Mouse (Mus musculus): ENCODE data around the gene Akt1s1. TPM values are rescaled to one million over a fixed set of nuclear protein-coding genes. Genes with fewer than 3 reads are reported as not detected.

Akt1s1 gene
- total RNA-seq, 2 experiments from 2014 or later = 73.6 to 75.4 TPM

DNA sequence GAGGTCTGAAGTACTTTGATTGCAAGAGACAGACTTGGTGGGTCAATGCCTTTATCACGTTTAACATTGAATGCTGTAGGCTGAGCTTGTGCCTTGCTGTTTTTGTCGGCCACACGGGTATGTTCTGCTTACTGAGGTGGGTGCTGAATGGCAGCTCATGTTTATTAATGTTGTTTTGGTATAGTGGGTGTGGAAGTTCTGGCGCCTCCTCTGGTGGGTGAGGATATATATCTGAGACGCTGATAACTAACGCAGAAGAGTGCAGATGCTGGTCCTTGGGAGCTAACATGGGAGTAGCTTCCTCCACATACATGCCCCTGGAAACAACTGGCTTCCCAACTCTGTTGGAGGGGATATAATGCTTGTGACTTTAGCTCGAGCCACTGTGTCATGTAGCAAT, 25.4 kb upstream of the Akt1s1 start:
- DNase-seq = peak in 1 of 2 experiments; percentile 2
- intact Hi-C loops (cut with DNase I) = no loop called here

DNA sequence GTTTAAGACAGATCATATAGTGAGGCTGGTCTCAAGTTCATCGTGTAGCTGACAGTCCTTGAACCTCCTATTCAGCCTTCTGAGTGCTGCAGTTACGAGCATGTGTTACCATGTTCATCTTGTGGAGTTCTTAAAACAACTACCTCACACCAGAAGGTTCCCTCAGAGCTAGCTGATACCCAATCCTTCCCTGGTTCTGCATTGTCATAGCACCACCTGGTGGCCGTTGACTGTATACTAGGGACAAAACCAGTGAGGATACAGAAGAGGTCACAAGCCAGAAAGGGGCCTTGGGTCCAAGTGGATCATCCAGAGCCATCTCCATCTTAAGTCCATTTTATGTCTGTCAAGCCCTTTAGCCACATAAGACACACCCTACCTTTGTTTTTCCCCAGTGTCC, 23.9 kb upstream of the Akt1s1 start:
- intact Hi-C loops (cut with DNase I) = loop anchor here (1.0 to 2.0 kb wide), 2 partner anchors 74 to 101 kb away; partner anchors contain the start of gene Zfp473
- peak; percentile 81 to 85 for DNase-seq

DNA sequence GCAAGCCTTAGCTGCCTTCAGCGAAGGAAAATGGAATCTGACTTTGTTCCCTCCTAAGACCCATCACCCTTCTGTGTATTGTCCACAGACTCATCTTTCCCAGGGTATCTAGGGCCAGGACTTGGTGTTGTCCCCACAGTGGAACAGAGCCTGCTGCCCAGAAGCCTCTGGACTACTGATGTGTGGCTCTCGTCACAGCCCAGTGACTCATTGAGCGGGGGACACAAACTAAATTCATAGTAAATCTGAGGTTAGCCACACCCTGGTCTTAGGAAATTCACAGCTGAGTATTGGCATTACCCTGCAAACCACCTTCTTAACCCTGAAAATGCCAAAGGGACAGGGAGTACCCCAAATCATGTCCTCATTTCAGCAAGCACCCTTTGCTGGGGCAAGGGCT, 22.0 kb upstream of the Akt1s1 start:
- no peak for DNase-seq
- intact Hi-C loops (cut with DNase I) = no loop called here

DNA sequence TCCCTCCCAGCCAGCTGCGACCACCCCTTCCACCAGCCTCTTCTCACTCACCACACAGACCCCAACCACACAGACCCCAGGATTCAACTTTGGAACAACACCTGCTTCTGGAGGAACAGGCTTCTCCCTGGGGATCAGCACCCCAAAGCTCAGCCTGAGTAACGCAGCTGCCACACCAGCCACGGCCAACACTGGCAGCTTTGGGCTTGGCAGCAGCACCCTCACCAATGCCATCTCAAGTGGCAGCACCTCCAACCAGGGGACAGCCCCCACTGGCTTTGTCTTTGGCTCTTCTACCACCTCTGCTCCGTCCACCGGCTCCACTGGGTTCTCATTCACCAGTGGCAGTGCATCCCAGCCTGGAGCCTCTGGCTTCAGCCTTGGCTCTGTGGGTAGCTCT, 20.1 kb upstream of the Akt1s1 start:
- no peak for DNase-seq
- intact Hi-C loops (cut with DNase I) = no loop called here

DNA sequence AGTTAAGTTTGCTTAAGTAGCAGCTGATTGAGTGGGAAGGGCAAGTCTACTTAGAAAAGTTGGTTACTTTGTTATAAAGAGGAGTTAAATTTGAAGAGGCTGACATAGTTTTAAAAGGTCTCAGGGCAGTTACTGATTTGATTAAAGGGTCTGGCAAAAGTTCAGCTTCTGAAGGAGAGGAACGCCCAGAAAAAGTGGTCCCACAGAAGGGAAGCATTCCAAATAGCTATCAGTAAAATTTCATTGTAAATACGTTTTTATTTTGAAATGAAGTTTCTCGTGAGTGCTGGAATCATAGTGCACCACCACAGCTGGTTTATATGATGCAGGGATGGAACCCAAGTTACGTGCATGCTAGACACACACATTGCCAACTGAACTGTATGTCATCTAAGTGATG, 16.0 kb upstream of the Akt1s1 start:
- no peak for DNase-seq
- intact Hi-C loops (cut with DNase I) = no loop called here

DNA sequence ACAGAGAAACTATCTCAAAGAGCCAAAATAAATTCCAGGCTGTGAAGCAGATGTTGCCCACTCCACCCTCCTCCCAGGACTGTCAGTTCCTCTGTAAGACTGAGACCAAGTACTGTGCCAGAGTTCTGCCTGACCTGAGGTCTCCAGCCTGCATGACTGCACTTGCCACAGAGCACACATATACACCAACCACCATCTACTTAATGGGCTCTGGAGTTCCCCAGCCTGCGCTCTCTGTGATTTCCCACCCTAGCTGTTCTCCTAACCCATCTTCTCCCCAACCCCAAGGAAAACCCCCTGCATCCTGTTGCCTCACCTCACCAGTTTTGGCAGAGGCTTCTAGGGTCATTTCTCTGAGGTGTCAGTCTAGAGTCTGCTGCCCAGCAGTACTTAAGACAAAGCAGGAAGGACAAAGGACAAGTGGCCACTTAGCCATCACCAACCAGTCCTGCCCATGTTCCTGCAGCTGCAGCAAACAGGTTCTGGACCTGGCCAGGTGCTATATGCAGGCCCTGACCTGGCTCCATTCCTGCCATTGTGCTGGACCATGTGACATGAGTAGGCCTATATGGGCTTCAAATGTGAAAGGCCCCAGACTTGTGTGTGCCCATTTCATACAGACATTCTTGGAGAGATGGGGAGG, 13.3 kb upstream of the Akt1s1 start:
- DNase-seq = no peak
- intact Hi-C loops (cut with DNase I) = no loop called here

DNA sequence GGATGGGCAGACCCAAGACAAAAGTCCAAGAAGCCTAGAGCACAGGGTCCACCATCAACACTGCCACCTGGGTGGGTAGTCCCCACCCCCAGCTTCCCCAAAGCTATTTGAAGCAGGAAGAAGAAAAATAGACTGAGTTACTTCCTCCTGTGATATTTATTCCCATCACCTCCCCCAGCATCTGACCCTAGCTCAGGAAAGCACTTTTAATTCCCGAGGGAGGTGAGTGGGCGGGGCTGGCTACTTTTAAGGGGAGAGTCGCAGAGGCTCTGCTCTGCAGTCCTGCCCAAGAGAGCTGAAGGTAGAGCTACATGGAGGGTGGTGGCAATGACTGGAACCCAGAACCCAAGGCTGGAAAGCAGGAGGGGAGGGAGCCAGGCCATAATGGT, 12.8 kb upstream of the Akt1s1 start:
- DNase-seq = no peak

DNA sequence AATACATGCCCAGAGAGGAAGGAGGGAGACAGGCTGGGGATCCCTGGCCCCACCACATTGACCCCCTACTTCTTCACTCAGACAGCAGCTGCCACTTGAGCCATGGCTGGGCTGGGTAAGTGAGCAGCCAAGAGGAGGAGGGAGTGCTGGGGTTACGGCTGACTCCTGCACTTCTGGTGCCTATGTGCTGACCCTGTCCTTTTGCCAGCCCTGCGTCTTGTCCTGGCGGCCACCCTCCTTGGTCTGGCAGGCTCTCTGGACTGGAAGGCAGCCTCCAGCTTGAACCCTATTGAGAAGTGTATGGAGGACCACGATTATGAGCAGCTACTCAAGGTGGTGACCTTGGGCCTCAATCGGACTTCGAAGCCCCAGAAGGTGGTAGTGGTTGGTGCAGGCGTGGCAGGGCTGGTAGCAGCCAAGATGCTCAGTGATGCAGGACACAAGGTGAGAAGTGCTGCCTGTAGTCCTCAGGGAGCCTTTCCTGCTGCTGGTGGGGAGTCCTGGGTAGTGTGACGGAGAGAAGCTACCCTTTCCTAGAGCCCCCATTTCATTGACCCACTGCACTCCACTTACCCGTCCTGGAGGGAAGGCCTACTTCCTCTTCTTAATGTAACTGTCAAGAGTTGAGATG, 12.3 kb upstream of the Akt1s1 start:
- intact Hi-C loops (cut with DNase I) = no loop called here

More for the DNA sequence above, 12.8 kb upstream of the Akt1s1 start:
- intact Hi-C loops (cut with DNase I) = no loop called here

DNA sequence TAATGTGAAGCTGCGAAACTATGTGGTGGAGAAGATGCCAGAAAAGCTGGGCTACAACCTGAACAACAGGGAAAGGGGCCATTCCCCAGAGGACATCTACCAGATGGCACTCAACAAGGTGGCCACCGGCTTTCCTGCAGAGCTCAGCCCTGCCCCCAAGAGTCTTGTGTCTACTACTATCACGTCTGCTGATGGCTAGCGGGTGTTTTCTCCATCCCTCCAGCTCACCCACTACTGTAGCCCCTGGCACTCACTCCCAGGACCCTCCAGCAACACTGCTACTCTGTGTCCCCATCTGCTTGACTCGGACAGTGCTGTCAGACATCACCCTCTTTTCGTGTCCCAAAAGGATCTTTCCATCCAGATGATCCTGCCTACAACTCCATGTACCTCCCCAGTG, 10.7 kb upstream of the Akt1s1 start:
- DNase-seq = no peak
- intact Hi-C loops (cut with DNase I) = no loop called here

More for the DNA sequence above, 12.3 kb upstream of the Akt1s1 start:
- no peak for DNase-seq

DNA sequence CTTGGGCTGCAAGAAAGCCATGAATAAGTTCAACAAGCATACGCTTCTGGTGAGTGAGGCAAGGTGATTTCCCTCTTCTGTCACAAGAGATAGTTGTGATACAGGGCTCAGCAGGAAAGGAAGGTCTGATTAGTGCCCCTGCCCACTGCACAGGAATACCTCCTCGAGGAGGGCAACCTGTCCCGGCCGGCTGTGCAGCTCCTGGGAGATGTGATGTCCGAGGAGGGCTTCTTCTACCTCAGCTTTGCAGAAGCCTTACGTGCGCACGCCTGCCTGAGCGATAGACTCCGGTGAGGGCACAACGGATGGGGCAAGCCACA, 9.7 kb upstream of the Akt1s1 start:
- DNase-seq = no peak
- intact Hi-C loops (cut with DNase I) = no loop called here

DNA sequence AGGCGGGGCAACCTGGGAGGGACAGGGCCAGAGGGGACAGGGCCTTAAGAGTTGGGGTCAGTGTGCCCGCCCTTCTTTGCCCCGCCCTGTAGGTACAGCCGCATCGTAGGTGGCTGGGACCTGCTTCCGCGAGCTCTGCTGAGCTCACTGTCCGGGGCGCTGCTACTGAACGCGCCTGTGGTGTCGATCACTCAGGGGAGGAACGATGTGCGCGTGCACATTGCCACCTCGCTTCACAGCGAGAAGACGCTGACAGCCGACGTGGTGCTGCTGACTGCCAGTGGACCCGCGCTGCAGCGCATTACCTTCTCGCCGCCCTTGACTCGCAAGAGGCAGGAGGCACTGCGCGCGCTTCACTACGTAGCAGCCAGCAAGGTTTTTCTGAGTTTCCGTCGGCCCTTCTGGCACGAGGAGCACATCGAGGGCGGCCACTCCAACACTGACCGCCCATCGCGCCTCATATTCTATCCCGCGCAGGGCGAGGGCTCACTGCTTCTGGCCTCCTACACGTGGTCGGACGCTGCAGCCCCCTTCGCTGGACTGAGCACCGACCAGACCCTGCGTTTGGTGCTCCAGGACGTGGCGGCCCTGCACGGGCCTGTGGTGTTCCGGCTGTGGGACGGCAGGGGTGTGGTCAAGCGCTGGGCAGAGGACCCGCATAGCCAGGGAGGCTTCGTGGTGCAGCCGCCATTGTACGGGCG, 9.2 kb upstream of the Akt1s1 start:
- peak; percentile 39 to 59 for DNase-seq
- intact Hi-C loops (cut with DNase I) = no loop called here

DNA sequence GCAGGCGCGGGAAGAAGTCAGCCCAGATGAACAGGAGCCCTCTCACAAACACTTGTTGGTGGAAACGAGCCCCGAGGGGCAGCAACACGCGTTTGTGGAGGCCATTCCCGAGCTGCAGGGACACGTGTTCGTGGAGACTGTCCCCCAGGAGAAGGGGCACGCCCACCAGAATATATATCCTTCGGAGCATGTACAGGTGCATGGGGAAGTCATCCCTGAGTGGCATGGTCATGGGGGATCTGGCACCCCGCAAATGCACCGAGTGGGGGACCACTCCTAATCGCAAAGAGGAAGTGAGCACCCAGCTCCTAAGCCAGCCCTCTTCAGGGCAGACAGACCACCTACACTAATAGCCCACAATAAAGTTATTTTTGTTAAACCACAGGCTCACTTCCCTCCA, 8.4 kb upstream of the Akt1s1 start:
- intact Hi-C loops (cut with DNase I) = no loop called here

DNA sequence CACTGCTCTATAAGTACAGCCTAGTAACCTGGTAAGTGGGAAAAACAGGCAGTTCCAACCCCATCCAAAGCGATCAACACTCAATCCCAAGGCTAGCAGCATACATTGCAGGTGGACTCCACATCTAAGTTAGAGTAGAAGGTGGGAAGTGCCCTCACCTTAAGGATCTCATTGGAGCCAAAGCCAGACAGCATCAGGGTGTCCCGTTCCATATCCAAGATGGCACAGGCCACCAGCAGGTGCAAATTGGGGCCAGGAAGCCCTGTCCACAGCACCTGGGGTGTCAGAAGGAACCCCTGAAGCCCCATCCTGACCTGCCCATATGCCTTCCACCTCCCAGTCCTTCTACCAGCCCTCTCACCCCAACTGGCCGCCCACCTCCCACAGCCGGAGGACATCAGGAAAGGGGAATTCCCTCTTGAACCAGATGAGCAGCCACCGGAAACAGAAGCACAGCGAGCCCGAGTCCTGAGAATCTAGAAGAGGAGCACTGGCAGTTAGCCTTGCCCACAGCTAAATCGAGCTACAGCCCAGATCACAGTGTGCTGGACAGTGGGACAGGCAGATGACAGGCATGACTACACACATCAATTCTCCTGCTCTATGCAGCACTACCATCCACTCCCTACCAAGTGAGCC, 6.8 kb upstream of the Akt1s1 start:
- no peak for DNase-seq

More for the DNA sequence above, 8.4 kb upstream of the Akt1s1 start:
- no peak for DNase-seq

DNA sequence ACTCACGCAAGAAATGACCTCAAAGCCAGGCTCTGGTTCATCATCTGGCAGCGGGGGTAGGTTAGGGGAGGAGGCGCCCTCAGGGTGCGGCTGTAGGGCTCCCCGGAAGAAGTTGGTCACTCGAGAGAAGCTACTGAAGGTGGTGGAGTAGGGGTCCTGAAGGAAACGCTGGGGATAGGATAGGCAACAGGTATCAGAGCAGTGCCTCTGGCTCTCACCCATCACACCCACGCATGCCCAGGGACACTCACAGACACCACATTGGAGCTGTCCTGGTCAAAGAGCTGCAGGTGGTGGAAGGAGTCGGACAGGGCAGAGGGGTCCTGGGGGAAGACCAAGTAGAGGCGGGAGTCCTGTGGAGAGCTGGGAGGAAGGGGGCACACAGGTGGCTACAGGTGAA, 3.8 kb upstream of the Akt1s1 start:
- intact Hi-C loops (cut with DNase I) = no loop called here
- DNase-seq = no peak

More for the DNA sequence above, 6.8 kb upstream of the Akt1s1 start:
- intact Hi-C loops (cut with DNase I) = no loop called here

DNA sequence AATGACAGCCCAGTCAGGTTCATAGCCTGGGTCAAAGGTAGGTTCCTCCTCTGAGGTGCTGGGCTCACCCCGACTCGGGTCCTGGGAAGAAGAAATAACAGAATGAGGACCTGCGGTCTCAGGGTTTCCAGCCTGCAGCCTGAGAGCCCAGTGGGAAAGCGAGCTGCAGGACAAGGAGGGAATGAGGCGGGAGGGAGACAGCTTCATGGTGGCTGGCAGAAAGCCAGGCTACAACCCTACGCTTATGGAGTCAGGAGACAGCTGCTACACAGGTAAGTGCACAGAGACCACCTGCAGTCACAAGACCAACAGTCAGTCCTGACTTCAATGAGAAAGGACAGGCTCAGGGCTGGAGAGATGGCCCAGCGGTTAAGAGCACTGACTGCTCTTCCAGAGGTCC, 2.0 kb upstream of the Akt1s1 start:
- DNase-seq = no peak
- intact Hi-C loops (cut with DNase I) = no loop called here

DNA sequence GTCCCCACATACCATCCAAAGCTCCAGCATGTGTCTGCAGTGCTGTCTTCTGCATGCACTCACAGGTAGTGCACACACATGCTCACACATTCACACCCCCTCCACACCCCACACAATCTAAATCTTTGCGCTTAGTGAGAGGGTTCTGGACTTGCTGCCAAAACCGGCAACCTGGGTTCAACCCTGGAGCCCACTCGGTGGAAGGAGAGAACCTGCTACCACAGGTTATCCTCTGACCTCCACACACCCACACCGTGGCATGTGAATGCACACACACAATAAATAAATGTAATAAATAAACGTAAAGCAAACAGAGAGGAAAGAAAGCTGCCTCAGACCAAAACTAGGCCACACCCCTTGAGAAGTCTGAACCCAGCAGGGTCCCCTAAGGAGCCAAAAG, 1.0 kb upstream of the Akt1s1 start:
- intact Hi-C loops (cut with DNase I) = no loop called here
- no peak for DNase-seq

DNA sequence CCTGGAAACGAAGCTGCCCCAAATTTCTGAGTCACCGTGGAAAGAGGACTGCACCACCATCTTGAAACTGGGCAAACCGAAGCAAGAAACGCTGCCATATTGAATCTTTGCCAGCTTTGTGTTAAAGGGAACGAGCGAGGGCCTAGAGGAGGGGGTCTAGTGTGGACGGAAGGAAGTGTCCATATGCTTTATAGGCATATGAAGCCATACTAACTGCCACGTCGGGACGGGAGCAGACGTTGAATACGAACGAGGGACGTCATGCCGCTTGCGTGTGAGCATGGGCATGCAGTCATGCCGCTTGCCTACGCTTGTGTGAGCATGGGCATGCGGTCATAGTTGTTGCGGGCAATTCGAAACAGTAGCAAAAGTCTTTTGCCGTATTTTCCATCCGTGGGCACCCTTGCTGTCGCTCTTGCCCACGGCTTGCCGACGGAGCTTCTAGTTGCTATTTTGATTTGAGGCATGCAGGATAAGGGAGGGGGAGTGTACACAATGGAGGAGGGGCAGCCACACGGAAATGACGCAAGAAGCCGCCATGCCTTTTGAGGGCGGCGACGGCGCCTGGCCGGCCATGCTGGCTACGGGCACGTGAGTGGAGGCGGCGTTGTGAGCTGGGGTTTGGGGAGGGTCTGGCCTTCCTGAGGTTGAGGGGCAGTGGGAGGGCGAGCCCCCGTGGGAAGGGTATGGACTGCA, 773 bp downstream of the Akt1s1 start:
- intact Hi-C loops (cut with DNase I) = no loop called here
- peak; percentile 86 to 91 for DNase-seq

DNA sequence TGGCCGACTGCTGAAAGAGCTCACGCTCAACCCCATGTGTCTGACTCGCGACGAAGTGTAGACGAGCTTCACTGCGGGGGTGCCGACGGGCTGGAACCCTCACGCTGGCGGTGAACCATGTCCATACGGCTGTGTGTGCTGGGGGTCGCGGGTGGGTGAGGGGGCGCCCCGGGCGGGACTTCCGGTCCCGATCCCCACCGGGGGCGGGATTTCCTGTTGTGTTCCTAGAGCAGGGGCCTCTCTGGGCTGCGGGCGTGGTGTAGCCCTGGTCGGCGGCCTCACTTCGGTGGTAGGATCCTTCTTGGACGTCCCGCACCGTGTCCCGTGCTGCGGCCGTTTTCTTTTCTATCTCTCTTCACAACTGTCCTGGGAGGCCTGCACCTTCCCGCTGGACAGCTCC, 1.4 kb downstream of the Akt1s1 start:
- intact Hi-C loops (cut with DNase I) = no loop called here
- DNase-seq = peak; percentile 79 to 85

DNA sequence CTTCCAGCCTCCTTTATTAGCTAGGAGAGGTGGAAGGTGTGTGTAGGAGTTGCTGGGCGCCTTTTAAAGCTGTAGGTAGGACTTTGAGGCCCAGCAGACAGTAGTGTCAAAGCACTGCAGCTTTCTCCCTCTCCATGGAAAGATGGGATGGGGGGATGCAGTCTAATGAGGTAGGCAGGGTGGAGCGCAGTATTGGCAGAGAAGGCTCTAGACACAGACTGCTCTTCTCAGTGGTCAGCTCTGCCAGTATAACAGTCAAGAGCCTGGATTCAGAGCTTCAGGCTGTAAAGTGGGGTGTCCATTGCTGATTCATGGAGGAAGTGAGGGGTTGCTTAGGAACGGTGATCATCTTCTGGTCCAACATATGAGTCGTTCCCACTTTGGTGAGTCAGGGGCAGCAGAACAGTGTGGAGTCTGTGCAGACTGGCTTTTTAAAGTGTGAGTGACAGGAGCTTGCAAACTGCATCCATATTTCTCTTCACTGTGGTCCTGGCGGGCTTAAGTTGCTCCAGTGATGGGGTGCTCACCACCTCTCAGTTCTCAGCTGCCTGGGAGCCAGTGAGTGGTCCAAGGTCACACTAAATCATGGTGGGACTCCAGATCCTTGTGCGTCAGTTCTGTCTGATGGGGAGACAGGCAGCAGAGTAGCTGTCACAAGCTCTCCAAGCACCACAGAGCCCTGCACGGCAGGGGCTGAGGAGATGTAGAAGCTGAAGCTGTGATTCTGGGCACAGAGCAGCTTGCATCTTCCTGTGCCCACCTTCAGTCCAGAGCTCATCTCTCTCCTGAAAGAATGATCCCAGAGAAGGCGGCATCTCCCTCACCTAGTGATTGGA, 2.2 kb downstream of the Akt1s1 start:
- no peak for DNase-seq
- intact Hi-C loops (cut with DNase I) = no loop called here

DNA sequence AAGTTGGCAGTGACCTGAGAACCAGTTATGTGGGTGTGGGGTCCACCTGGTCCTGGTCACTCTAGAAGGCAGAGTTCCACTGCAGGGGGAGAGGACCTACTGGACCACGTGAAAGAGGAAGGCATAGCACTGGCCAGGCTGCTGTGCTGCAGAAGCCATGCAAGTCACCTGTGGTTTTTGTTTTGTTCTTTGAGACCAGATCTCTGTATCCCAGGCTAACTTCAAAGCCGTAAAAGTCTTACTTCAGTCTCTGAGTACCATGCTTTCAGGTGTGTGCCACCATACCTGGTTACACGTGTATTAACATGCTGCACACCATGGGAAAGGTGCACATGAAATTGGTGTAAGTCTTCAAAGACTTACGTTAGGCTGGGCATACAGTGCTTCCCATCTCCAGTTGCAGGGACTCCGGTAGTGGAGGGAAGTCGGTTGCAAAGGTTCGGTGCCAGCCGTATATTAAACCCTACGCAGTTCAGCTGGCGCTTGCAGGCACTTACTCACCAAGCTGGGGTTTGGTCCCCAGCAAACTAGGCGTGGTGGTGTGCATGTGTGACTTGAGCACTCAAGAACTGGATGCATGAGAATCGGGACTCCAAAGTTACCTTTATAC, 2.9 kb downstream of the Akt1s1 start:
- intact Hi-C loops (cut with DNase I) = no loop called here
- no peak for DNase-seq
